7 mouse cellular contexts compared by ENCODE assay signal in genomic region chr7:43311632-43312031, GRCm38 (mm10). TPM values are rescaled to one million over a fixed set of nuclear protein-coding genes. Genes with fewer than 3 reads are reported as not detected.
DNase-seq lines count a peak whose midpoint lies in the region; ATAC-seq and TF ChIP-seq lines count a peak whose summit lies in the region.

No protein-coding gene starts in this region.

- no peaks in the 10 kb centered on the region for H3K27me3 ChIP-seq in E14TG2a.4 (ENCODE audit: insufficient read depth, low read length)
- H3K27me3 ChIP-seq in hindbrain, embryonic 10.5 days (ENCODE audit: insufficient read depth, poor library complexity, severe bottlenecking), result no peaks in the 10 kb centered on the region
- no peaks in the 10 kb centered on the region for H3K27me3 ChIP-seq in liver, embryonic 14.5 days (ENCODE audit: control insufficient read depth, insufficient read depth, low read length)

- H3K9me3 ChIP-seq in E14TG2a.4 (ENCODE audit: low read length), result no peaks in the 10 kb centered on the region
- 0 out of 2 replicates have a peak, but pooled peaks cover 3% of the 10 kb centered on the region for H3K9me3 ChIP-seq in hindbrain, embryonic 10.5 days
- no peaks in the 10 kb centered on the region for H3K9me3 ChIP-seq in liver, embryonic 14.5 days (ENCODE audit: control insufficient read depth, low read length)

- H3K4me2 ChIP-seq in liver, embryonic 14.5 days (ENCODE audit: low read depth), result peak overlapping the region; percentile 64

- no peak for TF ChIP-seq EP300 in liver, embryonic 14.5 days (IDR thresholded peaks at IDR 0.05; ENCODE audit: low read depth)

- no peak overlapping the region; the same call in 1 of the 2 replicates for H3K9ac ChIP-seq in liver, embryonic 14.5 days (replicated peaks)

- peaks cover 42% of the 10 kb centered on the region for H3K4me1 ChIP-seq in E14TG2a.4 (replicated peaks; ENCODE audit: low read depth, low read length)
- H3K4me1 ChIP-seq in hindbrain, embryonic 10.5 days (replicated peaks), result peaks cover 14% of the 10 kb centered on the region
- peaks cover 7 to 16% of the 10 kb centered on the region in 2 experiments for H3K4me1 ChIP-seq in liver, embryonic 14.5 days (replicated peaks; ENCODE audit: control insufficient read depth in 2 of 2, insufficient read depth in 2 of 2, low read length in 1 of 2)

- WGBS in hindbrain, embryonic 10.5 days, result 88% methylated on average over 6 of the region's 6 CpGs
- WGBS in liver, embryonic 14.5 days (ENCODE audit: insufficient replicate concordance), result 32% methylated on average over 6 of the region's 6 CpGs

- peaks cover 43% of the 10 kb centered on the region for H3K36me3 ChIP-seq in E14TG2a.4 (ENCODE audit: insufficient read depth, low read length)
- peaks cover 40% of the 10 kb centered on the region for H3K36me3 ChIP-seq in hindbrain, embryonic 10.5 days
- peaks cover 2% of the 10 kb centered on the region; the same call in 1 of the 2 replicates for H3K36me3 ChIP-seq in liver, embryonic 14.5 days (replicated peaks; ENCODE audit: control insufficient read depth, insufficient read depth, low read depth)

- ATAC-seq in liver, embryonic 14.5 days (ENCODE audit: insufficient read depth), result no peak

- H3K4me3 ChIP-seq in E14TG2a.4 (replicated peaks; ENCODE audit: low read length), result peak overlapping the region; percentile 98; the same call in 1 of the 2 replicates
- peak overlapping the region; percentile 89 for H3K4me3 ChIP-seq in hindbrain, embryonic 10.5 days
- peak overlapping the region in 1 of 2 experiments; percentile 69; a peak in 2 of 4 replicates for H3K4me3 ChIP-seq in liver, embryonic 14.5 days (ENCODE audit: insufficient read depth in 1 of 2, low read depth in 2 of 2, low read length in 2 of 2)

- H3K27ac ChIP-seq in hindbrain, embryonic 10.5 days, result no peak overlapping the region
- no peak overlapping the region for H3K27ac ChIP-seq in liver, embryonic 14.5 days

- TF ChIP-seq CTCF in E14TG2a.4 (conservative IDR thresholded peaks at IDR 0.05; ENCODE audit: low read length), result no peak
- TF ChIP-seq CTCF in liver, embryonic 14.5 days (IDR thresholded peaks at IDR 0.05; ENCODE audit: low read depth), result no peak

- peak; percentile 24 for DNase-seq in brain, adult 2 months (ENCODE audit: low read depth, low spot score)
- DNase-seq in hindbrain, embryonic 10.5 days (ENCODE audit: low spot score), result no peak
- DNase-seq in liver, embryonic 14.5 days (ENCODE audit: low read depth in 3 of 3, low spot score in 3 of 3), result no peak
- DNase-seq in B cell, adult 2 months, result no peak
- no peak for DNase-seq in right cerebral cortex, postnatal 36 days (ENCODE audit: low spot score in 2 of 2)
- no peak for DNase-seq in layer of hippocampus, adult 8-10 months (ENCODE audit: low spot score in 2 of 2)

RNA-seq across cellular contexts. Expression of gene Zfp715, which starts 1.5 kb away (rescaled TPM):
- 7.8 and 9.8 TPM in 2 replicates for polyA plus RNA-seq in hindbrain, embryonic 10.5 days (2016; fragmentation: Nextera tagmentation; extraction: Ambion mirVana)
- 2.3 and 3.9 TPM in 2 replicates for polyA plus RNA-seq in liver, embryonic 14.5 days (2012; rRNA removed)
- 5.2 and 5.4 TPM in 2 replicates for polyA plus RNA-seq in liver, embryonic 14.5 days (2014; fragmentation: Nextera tagmentation; extraction: Ambion mirVana)
- total RNA-seq in layer of hippocampus, adult 8-10 months (2022), result 10 to 100 TPM; 22.7 to 26.8 (median 25.6) TPM

RNA-seq across cellular contexts. Expression of gene Siglecf, which starts 39.5 kb away (rescaled TPM):
- 0.27 and 0.30 TPM in 2 replicates for polyA plus RNA-seq in hindbrain, embryonic 10.5 days (2016; fragmentation: Nextera tagmentation; extraction: Ambion mirVana)
- 2.0 and 2.7 TPM in 2 replicates for polyA plus RNA-seq in liver, embryonic 14.5 days (2012; rRNA removed)
- polyA plus RNA-seq in liver, embryonic 14.5 days (2014; fragmentation: Nextera tagmentation; extraction: Ambion mirVana), result 1.3 and 2.4 TPM in 2 replicates
- total RNA-seq in layer of hippocampus, adult 8-10 months (2022), result 1 to 10 TPM in 2 of 4 experiments, under 1 TPM in 2; 0.68 to 2.8 (median 1.7) TPM
